Mouse (Mus musculus): ENCODE data around the gene Hsd17b2.
"Not testable (repeated sequence)": the region's sequence is repeated elsewhere in the genome, so short reads cannot be mapped to it uniquely, and the experiment has no call there.

Hsd17b2 gene

GRCm38 (mm10) chr8:117714604-117715003 lies 12.9 kb downstream of the Hsd17b2 start:
- no peak for DNase-seq (ENCODE audit: low spot score in 2 of 2)

DNA sequence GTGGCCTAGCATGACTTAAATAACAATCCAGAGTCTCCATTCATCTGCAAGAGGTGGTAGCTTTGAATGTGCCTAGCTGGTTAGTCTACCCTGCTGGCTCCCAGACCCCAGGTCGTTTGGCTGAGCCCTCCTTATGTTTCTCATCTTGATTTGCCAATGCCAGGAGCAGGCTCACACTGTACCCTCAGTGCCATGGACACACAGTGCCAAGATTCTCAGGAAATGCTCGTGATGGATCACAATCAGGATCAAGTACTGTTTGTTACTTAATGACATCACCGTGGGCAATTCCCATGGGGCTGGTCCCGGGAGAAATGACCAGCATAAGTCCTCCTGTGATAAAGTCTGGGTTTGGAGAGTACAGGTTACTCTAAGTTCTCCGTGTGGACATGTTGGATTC lies 14.2 kb downstream of the Hsd17b2 start:
- no peak for DNase-seq (ENCODE audit: low spot score in 2 of 2)

DNA sequence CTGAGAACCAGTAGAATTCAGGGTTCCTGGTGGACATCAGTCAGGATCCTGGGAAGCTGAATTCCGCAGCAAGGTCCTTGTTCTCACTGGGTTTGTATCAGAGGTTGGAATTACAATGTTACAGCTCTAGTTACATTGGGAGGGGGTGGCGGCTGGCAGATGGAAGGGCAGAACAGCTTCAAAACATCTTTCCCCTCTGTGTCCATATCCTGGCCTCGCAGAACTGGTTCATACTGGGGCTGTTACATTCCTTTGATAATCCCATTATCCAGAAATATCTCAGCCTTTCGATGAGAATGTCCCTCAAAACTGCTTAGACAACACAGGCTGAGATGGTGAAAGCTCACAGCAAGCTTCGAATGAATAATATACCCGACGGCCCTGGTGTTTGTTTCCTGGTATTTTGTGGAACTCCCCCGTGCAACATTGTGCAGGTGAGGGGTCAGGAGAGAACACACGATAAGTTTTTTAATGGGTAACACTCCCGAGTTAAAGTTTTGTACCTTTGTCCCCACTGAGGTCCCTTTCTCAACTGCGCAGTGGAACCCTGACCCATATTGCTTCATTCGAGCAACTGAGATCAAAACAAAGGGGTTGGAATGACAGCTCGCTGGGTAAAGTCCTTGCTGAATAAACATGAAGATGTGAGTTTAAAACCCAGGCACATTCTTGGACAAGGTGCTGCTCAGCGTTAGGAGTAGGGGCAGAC lies 16.6 kb downstream of the Hsd17b2 start:
- no peak for DNase-seq (ENCODE audit: low spot score in 2 of 2)

- no peak for DNase-seq (ENCODE audit: low spot score in 2 of 2)
Observed at GRCm38 (mm10) chr8:117726467-117726866, 24.8 kb downstream of the Hsd17b2 start.

GRCm38 (mm10) chr8:117727561-117727960 lies 25.9 kb downstream of the Hsd17b2 start:
- DNase-seq (ENCODE audit: low spot score in 2 of 2), result no peak

DNA sequence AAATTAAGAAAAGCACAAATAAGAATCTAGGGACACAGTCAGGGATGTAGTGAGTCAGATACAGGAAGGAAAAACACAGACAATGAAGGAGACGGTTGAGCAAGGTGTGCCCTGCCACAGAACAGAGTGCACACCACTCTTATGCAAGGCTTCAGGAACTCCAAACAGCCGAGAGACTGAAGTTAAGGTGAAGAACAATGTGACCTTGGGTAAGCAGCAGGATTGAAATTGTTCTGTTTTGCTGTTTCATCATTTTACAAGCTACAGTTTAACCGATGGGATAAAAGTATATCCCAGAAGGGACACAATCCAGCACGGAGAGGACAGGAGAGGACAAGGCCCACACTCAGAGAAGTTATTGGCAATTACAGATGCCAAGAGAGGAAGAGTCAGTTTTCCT lies 26.5 kb downstream of the Hsd17b2 start:
- no peak for DNase-seq (ENCODE audit: low spot score in 2 of 2)

GRCm38 (mm10) chr8:117730980-117731379 lies 29.3 kb downstream of the Hsd17b2 start:
- DNase-seq (ENCODE audit: low spot score in 2 of 2), result no peak

DNA sequence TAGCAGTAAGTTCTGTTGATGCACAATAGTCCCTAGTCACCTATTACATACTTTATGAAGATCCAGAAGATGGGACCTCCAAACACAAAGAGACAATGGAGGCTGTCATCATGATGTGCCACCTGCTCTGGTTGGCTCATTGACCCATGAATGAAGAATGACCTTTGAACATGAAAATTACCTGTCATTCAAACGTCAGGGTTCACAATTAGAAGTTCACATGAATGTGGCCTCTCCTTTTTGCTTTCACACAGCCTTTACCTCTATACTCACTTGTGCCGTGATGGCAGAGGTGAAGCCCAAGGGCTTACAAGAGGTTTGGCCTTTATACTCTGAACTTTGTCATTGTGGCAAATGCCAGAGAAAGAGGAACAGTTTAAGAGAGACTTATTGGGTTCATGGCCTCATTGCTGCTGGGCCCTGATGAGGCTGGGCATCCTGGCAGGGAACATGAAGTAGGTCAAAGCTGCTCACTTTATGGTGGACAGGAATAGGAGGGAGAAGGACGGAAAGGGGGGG lies 35.0 kb downstream of the Hsd17b2 start:
- no peak for DNase-seq (ENCODE audit: low spot score in 2 of 2)

- DNase-seq (ENCODE audit: low spot score in 2 of 2), result not testable (repeated sequence)
Observed at GRCm38 (mm10) chr8:117738206-117738605, 36.5 kb downstream of the Hsd17b2 start.

DNA sequence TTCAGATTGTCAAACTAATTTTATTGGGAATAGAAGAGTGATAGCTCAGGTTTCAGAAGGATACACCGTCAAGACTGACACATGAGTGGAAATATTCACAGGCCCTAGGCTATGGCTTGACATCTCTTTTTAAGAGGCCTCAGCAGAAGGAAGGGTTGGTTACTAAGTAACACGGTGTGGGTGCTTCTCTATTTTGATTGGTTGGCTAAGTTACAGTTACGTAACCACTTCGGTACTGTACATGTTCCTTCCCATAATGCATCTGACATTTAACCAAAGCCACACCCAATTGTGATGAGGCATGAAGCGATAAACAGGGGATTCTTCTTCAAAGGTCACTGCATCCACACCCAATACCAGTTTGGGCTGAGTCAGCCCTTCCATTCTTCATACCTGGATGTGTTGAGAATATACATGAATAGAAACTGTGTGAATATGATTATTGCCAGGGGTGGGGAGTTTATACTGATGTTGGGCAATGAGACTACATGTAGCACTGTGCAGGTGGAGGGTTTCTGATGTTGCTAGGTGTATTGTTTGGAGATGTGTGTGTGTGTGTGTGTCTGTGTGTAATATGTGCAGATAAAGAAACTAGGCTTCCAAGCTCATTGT lies 38.8 kb downstream of the Hsd17b2 start:
- DNase-seq (ENCODE audit: low spot score in 2 of 2), result no peak

DNA sequence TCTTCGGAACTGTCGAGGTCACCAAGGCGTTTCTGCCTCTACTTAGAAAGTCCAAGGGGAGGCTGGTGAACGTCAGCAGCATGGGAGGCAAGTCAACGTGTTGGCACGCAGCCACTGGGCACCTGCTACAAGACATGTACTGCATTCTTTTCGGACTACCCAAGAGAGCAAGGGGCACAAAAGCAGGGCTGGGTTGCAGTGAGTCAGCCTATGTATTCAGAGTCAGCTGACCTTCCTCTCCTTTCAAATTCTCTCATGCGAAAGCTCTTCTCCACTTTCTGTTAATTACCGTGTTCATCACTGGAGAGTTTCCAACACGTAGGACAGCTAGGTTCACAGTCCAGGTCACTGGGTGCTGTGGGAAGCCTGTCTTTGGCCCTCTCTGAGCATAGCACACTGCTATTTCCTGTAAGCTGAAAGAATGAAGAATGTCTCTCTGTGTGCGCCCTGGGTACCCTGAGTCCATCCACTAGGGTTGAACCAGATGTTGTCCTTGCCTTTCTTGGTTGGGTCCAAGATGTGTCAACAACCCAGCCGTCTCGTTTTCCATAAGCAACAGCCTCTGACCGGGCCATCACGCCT lies 40.8 kb downstream of the Hsd17b2 start:
- DNase-seq (ENCODE audit: low spot score in 2 of 2), result no peak

DNA sequence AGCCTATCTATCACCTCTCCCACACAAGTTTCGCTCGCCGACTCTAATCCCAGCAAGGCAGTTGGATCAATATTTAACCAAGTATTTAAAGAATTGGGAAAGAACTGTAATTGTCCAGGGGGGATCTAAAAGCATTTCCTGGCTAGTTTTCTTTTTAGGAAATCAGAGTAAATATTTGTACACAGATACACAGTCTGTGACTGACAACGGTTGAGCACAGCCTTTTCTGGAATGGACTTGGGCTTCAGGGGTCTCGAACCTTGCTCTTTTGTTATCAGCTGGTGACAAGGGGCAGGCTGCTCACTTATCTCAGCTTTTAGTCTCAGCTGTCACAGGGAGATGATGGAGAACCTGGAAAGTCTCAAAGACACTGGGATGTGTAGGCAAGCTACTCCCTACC lies 44.9 kb downstream of the Hsd17b2 start:
- DNase-seq (ENCODE audit: low spot score in 2 of 2), result no peak

- no peak for DNase-seq (ENCODE audit: low spot score in 2 of 2)
Observed at GRCm38 (mm10) chr8:117747428-117747827, 45.7 kb downstream of the Hsd17b2 start.

DNA sequence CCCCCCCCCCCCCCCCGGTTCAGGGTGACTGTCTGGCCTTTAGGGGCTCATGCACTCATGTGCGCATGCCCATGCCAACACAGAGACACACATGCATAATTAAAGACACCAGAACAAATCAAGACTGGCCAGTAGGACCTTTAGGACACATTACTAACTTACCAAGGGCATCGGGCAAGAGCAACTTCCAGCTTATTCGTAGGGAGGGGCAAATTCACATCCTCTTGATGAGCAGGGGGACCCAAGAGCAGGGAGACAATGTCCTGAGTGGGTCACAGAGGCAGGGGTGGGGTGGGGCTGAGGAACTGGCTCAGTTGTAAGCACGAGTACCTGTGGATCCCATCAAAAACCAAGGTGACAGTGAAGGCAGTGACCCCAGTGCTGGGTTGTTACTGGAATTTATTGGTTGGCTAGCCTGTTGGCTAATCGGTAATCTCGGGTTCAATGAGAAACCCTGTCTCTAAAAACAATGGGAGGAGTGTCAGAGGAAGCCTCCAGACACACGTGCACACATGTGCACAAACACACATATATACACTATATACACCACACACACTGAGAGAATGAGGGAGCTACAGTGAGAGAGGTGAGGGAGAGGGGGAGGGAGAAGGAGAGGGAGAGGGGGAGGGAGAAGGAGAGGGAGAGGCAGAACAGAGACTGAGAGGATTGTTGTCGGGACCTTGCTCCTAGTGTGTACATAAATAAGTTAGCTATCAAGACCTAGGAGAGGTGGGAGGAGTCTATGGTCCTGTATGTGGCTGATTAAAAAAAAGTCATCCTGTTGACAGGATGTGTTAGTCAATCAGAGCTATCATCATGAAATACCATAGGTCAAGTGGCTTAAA lies 46.4 kb downstream of the Hsd17b2 start:
- DNase-seq (ENCODE audit: low spot score in 2 of 2), result no peak

GRCm38 (mm10) chr8:117749436-117749835 lies 47.7 kb downstream of the Hsd17b2 start:
- DNase-seq (ENCODE audit: low spot score in 2 of 2), result no peak

DNA sequence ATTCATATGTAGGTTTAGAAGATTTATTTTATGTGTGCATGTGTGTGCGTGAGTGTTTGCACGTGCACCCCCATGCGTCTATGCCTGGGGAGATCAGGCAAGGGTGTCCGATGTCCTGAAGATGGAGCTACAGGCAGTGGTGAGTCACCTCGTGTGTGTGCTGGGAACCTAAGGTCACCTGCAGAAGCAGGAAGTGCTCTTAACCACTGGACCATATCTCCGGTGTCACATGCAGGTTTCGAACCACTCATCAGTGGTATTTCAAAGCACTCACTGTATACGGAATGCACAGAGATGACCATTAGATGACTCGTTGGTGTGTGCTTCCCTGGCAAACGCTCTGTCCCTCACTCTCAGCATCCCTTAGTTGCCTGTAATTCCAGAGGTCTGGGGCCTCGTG lies 56.2 kb downstream of the Hsd17b2 start:
- no peak for DNase-seq (ENCODE audit: low spot score in 2 of 2)

DNA sequence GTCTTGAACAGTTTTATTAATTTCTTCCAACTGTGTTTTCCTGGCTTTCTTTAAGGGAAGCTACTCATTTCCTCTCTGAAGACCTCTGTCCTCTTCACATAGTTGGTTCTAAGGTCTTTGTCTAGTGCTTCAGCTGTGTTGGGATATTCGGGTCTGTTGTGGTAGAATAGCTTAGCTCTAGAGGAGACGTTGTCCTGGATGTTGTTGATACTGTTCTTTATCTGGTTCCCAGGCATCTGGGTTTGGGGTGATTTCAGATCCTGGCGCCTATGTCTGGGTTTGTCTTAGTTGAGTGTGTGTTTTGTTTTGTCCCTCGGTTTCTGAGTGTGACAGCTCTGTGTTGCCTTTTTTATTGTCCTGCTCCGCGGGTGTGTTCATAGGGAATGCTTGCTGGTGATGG lies 61.1 kb downstream of the Hsd17b2 start:
- no peak for DNase-seq (ENCODE audit: low spot score in 2 of 2)

DNA sequence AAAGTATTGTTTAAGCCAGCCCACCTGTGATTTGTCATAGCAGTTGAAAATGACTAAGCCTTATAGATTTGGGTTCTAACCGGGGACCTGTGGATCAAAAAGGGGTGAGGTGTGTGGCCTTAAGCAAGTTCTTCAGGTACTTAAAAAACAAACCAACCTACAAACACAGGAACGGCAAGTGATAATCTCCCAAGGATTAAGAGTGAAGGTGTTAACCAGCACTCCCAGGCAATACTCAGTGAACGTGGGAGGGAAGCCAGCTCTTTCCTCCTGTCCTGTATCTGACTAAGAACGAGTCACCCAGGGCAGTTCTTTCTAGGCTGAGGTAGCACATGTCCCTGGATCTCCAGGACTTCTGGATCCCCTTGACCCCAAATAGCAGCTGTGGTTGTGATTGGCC lies 62.9 kb downstream of the Hsd17b2 start:
- DNase-seq (ENCODE audit: low spot score in 2 of 2), result no peak

GRCm38 (mm10) chr8:117765947-117766346 lies 64.2 kb downstream of the Hsd17b2 start:
- no peak for DNase-seq (ENCODE audit: low spot score in 2 of 2)

- no peak for DNase-seq (ENCODE audit: low spot score in 2 of 2)
Observed at GRCm38 (mm10) chr8:117768971-117769370, 67.3 kb downstream of the Hsd17b2 start.

DNA sequence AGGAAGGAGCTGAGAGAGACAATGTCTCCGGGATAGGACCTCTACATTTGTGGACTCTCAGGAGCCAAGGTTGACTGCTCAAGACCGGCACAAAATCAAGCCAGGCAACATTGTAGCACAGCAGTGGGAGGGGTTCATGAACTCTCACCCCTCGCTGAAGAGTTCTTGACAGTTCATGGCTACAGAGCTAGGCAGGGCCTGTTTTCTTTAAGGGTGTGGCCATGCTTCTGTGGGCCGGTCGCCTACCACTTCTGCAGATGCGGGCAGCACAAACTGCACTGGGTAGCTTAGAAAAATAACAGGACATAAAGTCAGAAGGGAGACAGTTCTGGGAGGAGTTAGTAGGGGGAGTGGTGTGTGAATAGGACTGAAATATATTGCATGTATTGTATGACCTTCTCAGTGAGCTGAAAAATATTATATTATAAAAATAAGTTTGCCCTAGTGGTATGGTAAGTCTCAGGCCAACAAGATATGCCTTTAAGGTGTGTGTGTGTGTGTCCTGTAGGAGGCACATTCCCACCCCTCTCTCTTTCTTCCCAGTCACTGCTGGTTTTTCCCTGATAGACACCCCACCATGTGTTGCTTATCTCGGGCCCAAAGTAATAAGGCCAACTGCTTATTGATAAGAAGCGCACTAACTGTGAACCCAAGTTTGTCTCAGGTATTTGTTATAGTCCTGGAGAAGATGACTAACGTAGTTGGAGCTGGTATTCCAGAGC lies 69.6 kb downstream of the Hsd17b2 start:
- no peak for DNase-seq (ENCODE audit: low spot score in 2 of 2)

Data from frontal cortex, postnatal 10 days (tissue).